Mouse (Mus musculus) right cerebral cortex, postnatal 10 days (tissue): ENCODE results near the gene Uri1.
A peak's percentile ranks its signal among the peaks of the same experiment; 100 is the strongest.

Experiments used
- DNase-seq, 2 experiments: peaks; one replicate each; pipeline ENCODE4 v3.0.0; 2021; ENCODE audit warnings: low spot score in 2 of 2

Gene Uri1

GRCm38 (mm10) chr7:37921681-37922430, 101.5 kb downstream of the Uri1 start:
- peak in 1 of 2 experiments; percentile 24 for DNase-seq

- no peak for DNase-seq
These were observed 104.4 kb downstream of the Uri1 start for GRCm38 (mm10) chr7:37918926-37919325.

- peak; percentile 56 to 58 for DNase-seq
These were observed 106.5 kb downstream of the Uri1 start for GRCm38 (mm10) chr7:37916762-37917439.

GRCm38 (mm10) chr7:37911802-37912122, 111.6 kb downstream of the Uri1 start:
- DNase-seq: no peak

GRCm38 (mm10) chr7:37911114-37911801, 112.1 kb downstream of the Uri1 start:
- no peak for DNase-seq

GRCm38 (mm10) chr7:37910161-37910560, 113.2 kb downstream of the Uri1 start:
- no peak for DNase-seq
